Mouse (Mus musculus): ENCODE data around the gene Smco2. TPM values are rescaled to one million over a fixed set of nuclear protein-coding genes. Genes with fewer than 3 reads are reported as not detected.
"Not testable (repeated sequence)": the region's sequence is repeated elsewhere in the genome, so short reads cannot be mapped to it uniquely, and the experiment has no call there.

Gene Smco2
- polyA plus RNA-seq, 1 experiment, result not detected

DNA sequence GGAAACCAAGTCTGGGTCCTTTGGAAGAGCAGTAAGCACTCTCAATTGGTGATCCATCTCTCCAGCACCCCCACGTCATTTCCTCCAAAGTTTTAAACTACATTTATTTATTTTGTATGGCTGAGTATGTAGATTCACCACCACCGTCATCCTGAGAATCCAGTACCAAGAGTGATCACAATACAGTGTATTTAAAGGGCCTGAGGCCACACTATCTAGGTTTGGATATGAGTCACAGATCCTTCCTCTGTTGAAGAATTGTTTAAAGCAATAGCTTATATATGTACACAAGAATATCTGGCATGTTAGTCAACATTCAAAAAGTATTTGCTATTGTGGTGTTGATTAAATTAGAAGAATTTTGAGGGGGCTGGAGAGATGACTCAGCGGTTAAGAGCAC lies 1.6 kb upstream of the Smco2 start:
- DNase-seq, result no peak
- TF ChIP-seq CTCF (IDR thresholded peaks at IDR 0.05; ENCODE audit: borderline replicate concordance, control insufficient read depth, extremely low read depth, insufficient read depth, low read length, poor library complexity) (no peak), POLR2A (IDR thresholded peaks at IDR 0.05; ENCODE audit: control insufficient read depth, extremely low read depth, insufficient read depth, low read length, poor library complexity) (no peak)
- Histone ChIP-seq H3K36me3 (ENCODE audit: control insufficient read depth, insufficient read depth, low read length) (no peaks in the 10 kb centered on the region), H3K4me3 (ENCODE audit: control insufficient read depth, insufficient read depth, low read length) (no peak overlapping the region), H3K4me1 (replicated peaks; ENCODE audit: control insufficient read depth, insufficient read depth, low read length) (no peaks in the 10 kb centered on the region), H3K27ac (ENCODE audit: control insufficient read depth, insufficient read depth, low read length) (no peak overlapping the region), H3K27me3 (ENCODE audit: control insufficient read depth, insufficient read depth, low read length) (no peaks in the 10 kb centered on the region)
- 98% methylated on average over 3 of the region's 3 CpGs for WGBS

DNA sequence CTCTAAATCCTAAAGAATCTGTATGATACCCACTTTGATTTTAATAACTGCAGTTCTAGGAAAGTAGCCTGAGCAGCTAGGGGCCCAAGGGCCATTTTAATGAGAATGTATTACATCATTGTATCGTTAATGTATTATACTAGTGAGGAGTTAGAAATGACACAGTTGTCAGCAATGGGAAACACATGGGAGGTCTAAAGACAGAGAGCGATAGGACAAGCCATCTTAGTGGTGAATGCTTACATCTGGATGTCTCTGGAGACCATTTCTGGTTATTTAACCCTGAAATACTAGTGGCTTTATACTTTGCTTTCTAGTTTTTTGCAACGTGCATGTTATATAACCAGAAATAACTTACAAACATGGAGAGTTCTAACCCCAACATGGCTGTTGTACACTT lies 2.0 kb downstream of the Smco2 start:
- Histone ChIP-seq H3K4me1 (replicated peaks; ENCODE audit: control insufficient read depth, insufficient read depth, low read length) (no peaks in the 10 kb centered on the region), H3K27me3 (ENCODE audit: control insufficient read depth, insufficient read depth, low read length) (no peaks in the 10 kb centered on the region)
- no peak for DNase-seq

DNA sequence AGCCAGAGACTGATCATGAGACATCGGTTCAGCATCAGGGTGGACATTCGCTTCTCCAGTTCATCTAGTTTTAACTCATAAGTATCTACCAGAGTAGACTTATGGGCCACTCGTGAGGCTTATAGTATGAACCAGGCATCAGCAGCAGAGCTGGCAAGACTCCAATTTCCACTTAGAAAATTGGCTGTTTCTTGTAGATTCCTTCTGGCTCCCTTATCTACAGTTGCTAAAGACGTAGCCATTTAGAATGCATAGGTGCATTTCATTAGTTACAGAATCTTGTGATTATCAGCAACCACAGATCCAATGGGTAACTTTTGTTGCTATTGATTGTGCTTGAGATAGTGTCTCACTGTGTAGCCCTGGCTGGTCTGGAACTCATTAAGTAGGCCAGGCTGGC lies 2.8 kb downstream of the Smco2 start:
- H3K27ac ChIP-seq (ENCODE audit: control insufficient read depth, insufficient read depth, low read length), result no peak overlapping the region
- WGBS, result 89% methylated on average over 4 of the region's 4 CpGs
- no peaks in the 10 kb centered on the region for H3K36me3 ChIP-seq (ENCODE audit: control insufficient read depth, insufficient read depth, low read length)
- no peak for TF ChIP-seq POLR2A (IDR thresholded peaks at IDR 0.05; ENCODE audit: control insufficient read depth, extremely low read depth, insufficient read depth, low read length, poor library complexity)
- TF ChIP-seq CTCF (IDR thresholded peaks at IDR 0.05; ENCODE audit: borderline replicate concordance, control insufficient read depth, extremely low read depth, insufficient read depth, low read length, poor library complexity), result no peak
- no peaks in the 10 kb centered on the region for H3K27me3 ChIP-seq (ENCODE audit: control insufficient read depth, insufficient read depth, low read length)
- H3K4me3 ChIP-seq (ENCODE audit: control insufficient read depth, insufficient read depth, low read length), result no peak overlapping the region
- no peaks in the 10 kb centered on the region for H3K4me1 ChIP-seq (replicated peaks; ENCODE audit: control insufficient read depth, insufficient read depth, low read length)
- DNase-seq, result no peak

More for the DNA sequence above, 2.0 kb downstream of the Smco2 start:
- TF ChIP-seq CTCF (IDR thresholded peaks at IDR 0.05; ENCODE audit: borderline replicate concordance, control insufficient read depth, extremely low read depth, insufficient read depth, low read length, poor library complexity) (no peak), POLR2A (IDR thresholded peaks at IDR 0.05; ENCODE audit: control insufficient read depth, extremely low read depth, insufficient read depth, low read length, poor library complexity) (no peak)
- Histone ChIP-seq H3K4me3 (ENCODE audit: control insufficient read depth, insufficient read depth, low read length) (no peak overlapping the region), H3K36me3 (ENCODE audit: control insufficient read depth, insufficient read depth, low read length) (no peaks in the 10 kb centered on the region), H3K27ac (ENCODE audit: control insufficient read depth, insufficient read depth, low read length) (no peak overlapping the region)
- 94% methylated on average over 3 of the region's 3 CpGs for WGBS

DNA sequence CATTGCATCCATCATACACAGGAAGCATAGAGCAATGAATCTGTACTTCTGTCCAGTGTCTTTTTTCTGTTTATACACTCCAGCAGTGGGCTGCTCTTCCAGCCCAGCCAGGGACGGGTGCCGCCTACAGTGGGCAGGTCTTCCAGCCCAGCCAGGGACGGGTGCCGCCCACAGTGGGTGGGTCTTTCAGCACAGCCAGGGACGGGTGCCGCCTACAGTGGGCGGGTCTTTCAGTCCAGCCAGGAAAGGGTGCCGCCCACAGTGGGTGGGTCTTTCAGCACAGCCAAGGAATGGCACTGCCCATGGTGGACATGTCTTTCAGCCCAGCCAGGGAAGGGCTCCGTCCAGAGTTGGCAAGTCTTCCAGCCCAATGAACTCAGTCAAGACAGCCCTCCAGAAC lies 5.3 kb downstream of the Smco2 start:
- Histone ChIP-seq H3K4me1 (replicated peaks; ENCODE audit: control insufficient read depth, insufficient read depth, low read length) (no peaks in the 10 kb centered on the region), H3K27ac (ENCODE audit: control insufficient read depth, insufficient read depth, low read length) (no peak overlapping the region)

DNA sequence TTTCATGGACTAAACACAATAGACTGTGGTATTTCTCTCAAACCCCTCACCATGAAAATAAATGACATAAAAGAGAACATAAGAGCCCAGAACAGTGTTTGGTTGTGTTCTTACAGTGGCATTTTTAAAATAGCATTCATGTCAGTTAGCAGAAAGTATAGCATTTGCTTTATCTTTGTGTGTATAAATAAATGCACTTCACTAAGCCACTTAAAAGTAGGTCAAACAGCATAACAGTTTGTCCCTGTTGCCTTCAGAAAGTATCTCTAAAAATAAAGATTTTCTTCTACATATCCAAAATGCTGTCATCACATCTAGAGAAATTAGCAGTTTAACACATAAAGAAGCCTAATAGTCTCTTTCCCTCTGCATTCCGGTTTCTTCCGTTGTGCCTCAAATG lies 7.5 kb downstream of the Smco2 start:
- Histone ChIP-seq H3K27ac (ENCODE audit: control insufficient read depth, insufficient read depth, low read length) (no peak overlapping the region), H3K27me3 (ENCODE audit: control insufficient read depth, insufficient read depth, low read length) (no peaks in the 10 kb centered on the region), H3K4me1 (replicated peaks; ENCODE audit: control insufficient read depth, insufficient read depth, low read length) (no peaks in the 10 kb centered on the region; the same call in 1 of the 2 replicates), H3K4me3 (ENCODE audit: control insufficient read depth, insufficient read depth, low read length) (no peak overlapping the region), H3K36me3 (ENCODE audit: control insufficient read depth, insufficient read depth, low read length) (no peaks in the 10 kb centered on the region)
- DNase-seq, result no peak
- TF ChIP-seq CTCF (IDR thresholded peaks at IDR 0.05; ENCODE audit: borderline replicate concordance, control insufficient read depth, extremely low read depth, insufficient read depth, low read length, poor library complexity) (no peak), POLR2A (IDR thresholded peaks at IDR 0.05; ENCODE audit: control insufficient read depth, extremely low read depth, insufficient read depth, low read length, poor library complexity) (no peak)
- 97% methylated on average over 2 of the region's 2 CpGs for WGBS

More for the DNA sequence above, 5.3 kb downstream of the Smco2 start:
- TF ChIP-seq CTCF (IDR thresholded peaks at IDR 0.05; ENCODE audit: borderline replicate concordance, control insufficient read depth, extremely low read depth, insufficient read depth, low read length, poor library complexity), result no peak
- TF ChIP-seq POLR2A (IDR thresholded peaks at IDR 0.05; ENCODE audit: control insufficient read depth, extremely low read depth, insufficient read depth, low read length, poor library complexity), result no peak
- WGBS, result 96% methylated on average over 9 of the region's 9 CpGs
- Histone ChIP-seq H3K36me3 (ENCODE audit: control insufficient read depth, insufficient read depth, low read length) (no peaks in the 10 kb centered on the region), H3K27me3 (ENCODE audit: control insufficient read depth, insufficient read depth, low read length) (no peaks in the 10 kb centered on the region), H3K4me3 (ENCODE audit: control insufficient read depth, insufficient read depth, low read length) (no peak overlapping the region)
- DNase-seq, result no peak

DNA sequence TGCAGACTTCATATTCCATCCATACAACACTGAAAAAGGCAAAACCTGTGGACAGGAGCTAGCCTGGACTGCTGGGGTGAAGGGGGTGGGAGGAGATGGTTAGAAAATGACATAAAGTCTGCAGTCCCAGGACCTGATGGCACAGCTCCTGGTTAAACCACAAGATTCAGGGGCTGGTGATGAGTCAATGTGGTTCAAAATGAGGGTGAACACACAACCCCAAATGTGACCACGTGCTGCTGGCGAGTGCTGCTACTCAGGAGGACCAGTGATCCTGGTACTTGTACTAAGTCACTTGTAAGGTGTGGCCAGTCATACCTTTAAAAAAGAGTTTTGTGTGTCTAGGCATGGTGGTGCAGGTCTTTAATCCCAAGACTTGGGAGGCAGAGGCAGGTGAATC lies 13.2 kb downstream of the Smco2 start:
- H3K36me3 ChIP-seq (ENCODE audit: control insufficient read depth, insufficient read depth, low read length), result no peaks in the 10 kb centered on the region
- 34% methylated on average over 2 of the region's 2 CpGs for WGBS
- no peak overlapping the region for H3K27ac ChIP-seq (ENCODE audit: control insufficient read depth, insufficient read depth, low read length)
- DNase-seq, result no peak
- no peak for TF ChIP-seq POLR2A (IDR thresholded peaks at IDR 0.05; ENCODE audit: control insufficient read depth, extremely low read depth, insufficient read depth, low read length, poor library complexity)
- TF ChIP-seq CTCF (IDR thresholded peaks at IDR 0.05; ENCODE audit: borderline replicate concordance, control insufficient read depth, extremely low read depth, insufficient read depth, low read length, poor library complexity), result no peak
- H3K4me3 ChIP-seq (ENCODE audit: control insufficient read depth, insufficient read depth, low read length), result no peak overlapping the region
- H3K4me1 ChIP-seq (replicated peaks; ENCODE audit: control insufficient read depth, insufficient read depth, low read length), result no peaks in the 10 kb centered on the region; the same call in 1 of the 2 replicates
- H3K27me3 ChIP-seq (ENCODE audit: control insufficient read depth, insufficient read depth, low read length), result no peaks in the 10 kb centered on the region

DNA sequence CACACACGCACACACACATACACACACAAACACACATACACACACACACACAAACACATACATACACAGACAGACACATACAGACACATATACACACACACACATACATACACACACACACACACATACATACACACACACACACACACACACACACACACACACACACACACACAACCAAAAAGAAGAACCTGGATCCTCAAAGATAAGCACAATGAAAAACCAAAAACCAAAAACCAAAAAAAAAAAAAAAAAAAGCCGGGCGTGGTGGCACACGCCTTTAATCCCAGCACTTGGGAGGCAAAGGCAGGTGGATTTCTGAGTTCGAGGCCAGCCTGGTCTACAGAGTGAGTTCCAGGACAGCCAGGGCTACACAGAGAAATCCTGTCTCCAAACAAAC lies 14.5 kb downstream of the Smco2 start:
- WGBS, result 61% methylated on average over 5 of the region's 5 CpGs
- H3K4me3 ChIP-seq (ENCODE audit: control insufficient read depth, insufficient read depth, low read length), result not testable (repeated sequence)

More for the DNA sequence above, 14.5 kb downstream of the Smco2 start:
- H3K4me1 ChIP-seq (replicated peaks; ENCODE audit: control insufficient read depth, insufficient read depth, low read length); DNase-seq; H3K36me3 ChIP-seq (ENCODE audit: control insufficient read depth, insufficient read depth, low read length); H3K27ac ChIP-seq (ENCODE audit: control insufficient read depth, insufficient read depth, low read length); H3K27me3 ChIP-seq (ENCODE audit: control insufficient read depth, insufficient read depth, low read length): not testable (repeated sequence)

Measured in thymus, adult 2 months (tissue).